Mouse (Mus musculus): ENCODE data around the gene Vim. TPM values are rescaled to one million over a fixed set of nuclear protein-coding genes. Genes with fewer than 3 reads are reported as not detected.
"Not testable (repeated sequence)": the region's sequence is repeated elsewhere in the genome, so short reads cannot be mapped to it uniquely, and the experiment has no call there.

Gene Vim
- total and polyA plus RNA-seq, 3 experiments, result 264 to 528 (median 265) TPM

DNA sequence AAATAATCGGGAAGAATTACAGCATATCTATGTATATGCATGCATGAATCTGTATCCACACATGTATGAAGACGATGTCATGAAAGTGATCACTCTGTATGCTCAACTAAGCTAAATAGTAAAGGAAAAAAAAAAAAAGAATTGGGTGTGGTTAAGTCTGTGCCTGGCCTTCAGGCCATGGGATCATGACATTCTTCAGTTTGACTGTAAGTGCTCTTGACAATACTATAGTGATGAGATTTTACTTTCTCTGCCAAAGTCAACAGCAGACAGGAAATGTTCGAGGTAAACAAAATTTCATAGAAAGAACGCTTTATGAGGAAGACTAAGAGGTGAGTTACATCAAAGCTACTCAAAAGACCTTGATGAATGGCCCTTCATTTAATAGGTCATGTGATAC is 19.6 kb downstream of the Vim start:
- H3K79me2 ChIP-seq (replicated peaks; ENCODE audit: control insufficient read depth, insufficient read depth, low read length), result no peaks in the 10 kb centered on the region
- WGBS, result 54% methylated on average over 4 of the region's 4 CpGs
- H3K27me3 ChIP-seq (ENCODE audit: control insufficient read depth, insufficient read depth, low read length), result no peaks in the 10 kb centered on the region
- H3K4me3 ChIP-seq, result no peak overlapping the region
- H3K36me3 ChIP-seq (ENCODE audit: control insufficient read depth, insufficient read depth, low read length), result no peaks in the 10 kb centered on the region
- DNase-seq, result no peak
- TF ChIP-seq POLR2A (IDR thresholded peaks at IDR 0.05; ENCODE audit: insufficient read depth, low read depth, low read length) (no peak), CTCF (IDR thresholded peaks at IDR 0.05) (no peak), EP300 (IDR thresholded peaks at IDR 0.05; ENCODE audit: insufficient read depth, low read depth, low read length) (no peak)
- no peaks in the 10 kb centered on the region for H3K4me1 ChIP-seq (ENCODE audit: control insufficient read depth, insufficient read depth, low read length)
- no peak overlapping the region for H3K27ac ChIP-seq
- intact Hi-C loops (cut with DNase I), result no loop called here
- no peak overlapping the region for H3K9ac ChIP-seq (ENCODE audit: low read depth, low read length)

GRCm38 (mm10) chr2:13596965-13597656 is 23.4 kb downstream of the Vim start:
- Histone ChIP-seq H3K4me3 (no peak overlapping the region), H3K27me3 (ENCODE audit: control insufficient read depth, insufficient read depth, low read length) (no peaks in the 10 kb centered on the region), H3K27ac (no peak overlapping the region), H3K4me1 (ENCODE audit: control insufficient read depth, insufficient read depth, low read length) (no peaks in the 10 kb centered on the region), H3K9ac (ENCODE audit: low read depth, low read length) (no peak overlapping the region), H3K36me3 (ENCODE audit: control insufficient read depth, insufficient read depth, low read length) (no peaks in the 10 kb centered on the region), H3K79me2 (replicated peaks; ENCODE audit: control insufficient read depth, insufficient read depth, low read length) (no peaks in the 10 kb centered on the region)
- TF ChIP-seq POLR2A (IDR thresholded peaks at IDR 0.05; ENCODE audit: insufficient read depth, low read depth, low read length) (no peak), EP300 (IDR thresholded peaks at IDR 0.05; ENCODE audit: insufficient read depth, low read depth, low read length) (no peak), CTCF (IDR thresholded peaks at IDR 0.05) (peak; percentile 89)
- WGBS, result 90% methylated on average over 1 of the region's 1 CpGs
- DNase-seq, result no peak
- intact Hi-C loops (cut with DNase I), result loop anchor here (1.0 to 2.0 kb wide), 3 partner anchors 298 to 319 kb away; no protein-coding TSS in a partner anchor

- H3K27me3 ChIP-seq (ENCODE audit: control insufficient read depth, insufficient read depth, low read length), result no peaks in the 10 kb centered on the region
- DNase-seq, result no peak
- H3K4me1 ChIP-seq (ENCODE audit: control insufficient read depth, insufficient read depth, low read length), result no peaks in the 10 kb centered on the region
- no peak for TF ChIP-seq POLR2A (IDR thresholded peaks at IDR 0.05; ENCODE audit: insufficient read depth, low read depth, low read length)
- TF ChIP-seq EP300 (IDR thresholded peaks at IDR 0.05; ENCODE audit: insufficient read depth, low read depth, low read length), result no peak
- no peak for TF ChIP-seq CTCF (IDR thresholded peaks at IDR 0.05)
- no peaks in the 10 kb centered on the region for H3K79me2 ChIP-seq (replicated peaks; ENCODE audit: control insufficient read depth, insufficient read depth, low read length)
- no peak overlapping the region for H3K9ac ChIP-seq (ENCODE audit: low read depth, low read length)
- 57% methylated on average over 5 of the region's 5 CpGs for WGBS
- no peak overlapping the region for H3K4me3 ChIP-seq
- H3K27ac ChIP-seq, result no peak overlapping the region
- no peaks in the 10 kb centered on the region for H3K36me3 ChIP-seq (ENCODE audit: control insufficient read depth, insufficient read depth, low read length)
- intact Hi-C loops (cut with DNase I), result no loop called here
Measured at GRCm38 (mm10) chr2:13598166-13598565, 24.4 kb downstream of the Vim start.

DNA sequence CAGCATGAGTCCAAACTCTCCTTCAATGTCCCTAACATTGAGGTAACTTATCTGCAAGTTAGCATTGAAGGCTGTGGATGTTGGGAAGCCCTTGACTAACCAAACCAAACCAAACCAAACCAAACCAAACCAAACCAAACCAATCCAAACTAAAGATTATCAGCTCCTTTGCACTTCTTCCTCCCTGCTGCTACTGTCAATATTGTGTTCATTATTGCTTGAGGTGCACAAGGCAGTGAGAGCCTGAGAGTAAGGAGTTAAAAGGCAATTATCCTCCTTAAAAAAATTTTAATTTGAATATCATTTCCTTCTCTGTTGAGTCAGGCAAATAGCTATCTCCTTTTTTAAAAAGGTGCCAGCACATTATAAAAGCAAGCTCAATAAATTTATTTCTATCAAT is 29.4 kb downstream of the Vim start:
- TF ChIP-seq CTCF (IDR thresholded peaks at IDR 0.05) (no peak), POLR2A (IDR thresholded peaks at IDR 0.05; ENCODE audit: insufficient read depth, low read depth, low read length) (no peak), EP300 (IDR thresholded peaks at IDR 0.05; ENCODE audit: insufficient read depth, low read depth, low read length) (no peak)
- Histone ChIP-seq H3K79me2 (replicated peaks; ENCODE audit: control insufficient read depth, insufficient read depth, low read length) (no peaks in the 10 kb centered on the region), H3K9ac (ENCODE audit: low read depth, low read length) (no peak overlapping the region), H3K4me1 (ENCODE audit: control insufficient read depth, insufficient read depth, low read length) (no peaks in the 10 kb centered on the region), H3K4me3 (no peak overlapping the region), H3K36me3 (ENCODE audit: control insufficient read depth, insufficient read depth, low read length) (no peaks in the 10 kb centered on the region), H3K27me3 (ENCODE audit: control insufficient read depth, insufficient read depth, low read length) (no peaks in the 10 kb centered on the region), H3K27ac (no peak overlapping the region)
- intact Hi-C loops (cut with DNase I), result no loop called here
- DNase-seq, result no peak

GRCm38 (mm10) chr2:13603636-13604035 is 29.9 kb downstream of the Vim start:
- H3K4me1 ChIP-seq (ENCODE audit: control insufficient read depth, insufficient read depth, low read length); H3K79me2 ChIP-seq (replicated peaks; ENCODE audit: control insufficient read depth, insufficient read depth, low read length); H3K9ac ChIP-seq (ENCODE audit: low read depth, low read length); H3K27ac ChIP-seq; H3K27me3 ChIP-seq (ENCODE audit: control insufficient read depth, insufficient read depth, low read length); H3K36me3 ChIP-seq (ENCODE audit: control insufficient read depth, insufficient read depth, low read length); intact Hi-C loops (cut with DNase I); H3K4me3 ChIP-seq; DNase-seq: not testable (repeated sequence)
- WGBS, result 65% methylated on average over 5 of the region's 5 CpGs

GRCm38 (mm10) chr2:13630136-13630832 is 56.6 kb downstream of the Vim start:
- H3K4me3 ChIP-seq, result no peak overlapping the region
- no peaks in the 10 kb centered on the region for H3K4me1 ChIP-seq (ENCODE audit: control insufficient read depth, insufficient read depth, low read length)
- no peak overlapping the region for H3K9ac ChIP-seq (ENCODE audit: low read depth, low read length)
- H3K27me3 ChIP-seq (ENCODE audit: control insufficient read depth, insufficient read depth, low read length), result no peaks in the 10 kb centered on the region
- H3K27ac ChIP-seq, result no peak overlapping the region
- intact Hi-C loops (cut with DNase I), result no loop called here
- no peak for DNase-seq
- H3K79me2 ChIP-seq (replicated peaks; ENCODE audit: control insufficient read depth, insufficient read depth, low read length), result no peaks in the 10 kb centered on the region
- no peaks in the 10 kb centered on the region for H3K36me3 ChIP-seq (ENCODE audit: control insufficient read depth, insufficient read depth, low read length)
- WGBS, result 82% methylated on average over 7 of the region's 7 CpGs
- TF ChIP-seq CTCF (IDR thresholded peaks at IDR 0.05) (no peak), POLR2A (IDR thresholded peaks at IDR 0.05; ENCODE audit: insufficient read depth, low read depth, low read length) (no peak), EP300 (IDR thresholded peaks at IDR 0.05; ENCODE audit: insufficient read depth, low read depth, low read length) (no peak)

Other genes with a start within 250 kb of the Vim start
- 1 to 10 TPM in 1 of 2 experiments, under 1 TPM in 1; 0.81 to 1.1 TPM for gene Cubn, start 82.1 kb upstream of the Vim start, total RNA-seq (2021)
- gene Cubn, start 82.1 kb upstream of the Vim start, polyA plus RNA-seq (2012; rRNA removed), result 0.27 and 0.47 TPM in 2 replicates
- 1 to 10 TPM; 5.2 to 7.0 TPM for gene Trdmt1, start 29.3 kb upstream of the Vim start, total RNA-seq (2021)
- gene Trdmt1, start 29.3 kb upstream of the Vim start, polyA plus RNA-seq (2012; rRNA removed), result 3.3 and 7.8 TPM in 2 replicates
- gene St8sia6, start 220.1 kb downstream of the Vim start, total RNA-seq (2021), result 1 to 10 TPM; 1.2 to 1.7 TPM
- 0.74 and 0.91 TPM in 2 replicates for gene St8sia6, start 220.1 kb downstream of the Vim start, polyA plus RNA-seq (2012; rRNA removed)

Measured in heart, adult 2 months (tissue).